Mouse (Mus musculus) heart, embryonic 11.5 days (tissue): Measurements from ENCODE around the gene Sdc4. TPM values are rescaled to one million over a fixed set of nuclear protein-coding genes. Genes with fewer than 3 reads are reported as not detected.

Experiments used
- ATAC-seq: fragments of 200-750 bp; cut with Nextera tagmentation; replicated peaks from 2 replicates; pipeline ENCODE4 v1.8.0; 2017; ENCODE audit warnings: moderate library complexity; ENCODE audit not compliant: insufficient number of reproducible peaks, low FRiP score, low TSS enrichment
- H3K27ac ChIP-seq: fragments of 300-500 bp; sonication (generic); 2 replicates; pipeline ENCODE4 v1.5.1; 2014; ENCODE audit warnings: mild to moderate bottlenecking, low read depth, low read length
- H3K27me3 ChIP-seq: fragments of 300-500 bp; sonication (generic); 2 replicates; pipeline ENCODE4 v1.6.1; 2014; ENCODE audit warnings: mild to moderate bottlenecking, low read length, mixed read lengths; ENCODE audit not compliant: control insufficient read depth, insufficient read depth
- H3K36me3 ChIP-seq: fragments of 300-500 bp; sonication (generic); 2 replicates; pipeline ENCODE4 v1.6.1; 2014; ENCODE audit warnings: mild to moderate bottlenecking, low read length, moderate library complexity, mixed read lengths; ENCODE audit not compliant: control insufficient read depth, insufficient read depth
- H3K4me1 ChIP-seq: fragments of 300-500 bp; sonication (generic); 2 replicates; pipeline ENCODE4 v1.6.1; 2014; ENCODE audit warnings: low read length; ENCODE audit not compliant: control insufficient read depth, insufficient read depth
- H3K4me2 ChIP-seq: fragments of 300-500 bp; sonication (generic); 2 replicates; pipeline ENCODE4 v1.6.1; 2014; ENCODE audit warnings: mild to moderate bottlenecking, moderate library complexity
- H3K4me3 ChIP-seq: fragments of 300-500 bp; sonication (generic); 2 replicates; pipeline ENCODE4 v1.5.1; 2014; ENCODE audit warnings: low read depth, low read length
- H3K9ac ChIP-seq: fragments of 300-500 bp; sonication (generic); 2 replicates; pipeline ENCODE4 v1.6.1; 2014; ENCODE audit warnings: mild to moderate bottlenecking, low read depth, low read length, moderate library complexity
- H3K9me3 ChIP-seq: fragments of 300-500 bp; sonication (generic); replicated peaks from 2 replicates; pipeline ENCODE4 v1.6.1; 2016; ENCODE audit warnings: low read length; ENCODE audit not compliant: control insufficient read depth
- WGBS: fragments of 180-500 bp; shearing (Covaris S2); extraction: QIAGEN DNeasy Blood & Tissue Kit; methylation state at CpG from one replicate; pipeline ENCODE4 v1.1.7; 2014; ENCODE audit not compliant: insufficient replicate concordance; 5-methylcytosine and 5-hydroxymethylcytosine counted together
- polyA plus RNA-seq: library from polyadenylated mRNA; unstranded; fragments of >200 nt; fragmentation: Nextera tagmentation; extraction: Ambion mirVana; gene quantifications from 2 replicates; pipeline ENCODE4 v1.2.1, GENCODE M21; 2014

The Sdc4 gene
- polyA plus RNA-seq, 1 experiment from 2014 or later, result 34.6 TPM

DNA sequence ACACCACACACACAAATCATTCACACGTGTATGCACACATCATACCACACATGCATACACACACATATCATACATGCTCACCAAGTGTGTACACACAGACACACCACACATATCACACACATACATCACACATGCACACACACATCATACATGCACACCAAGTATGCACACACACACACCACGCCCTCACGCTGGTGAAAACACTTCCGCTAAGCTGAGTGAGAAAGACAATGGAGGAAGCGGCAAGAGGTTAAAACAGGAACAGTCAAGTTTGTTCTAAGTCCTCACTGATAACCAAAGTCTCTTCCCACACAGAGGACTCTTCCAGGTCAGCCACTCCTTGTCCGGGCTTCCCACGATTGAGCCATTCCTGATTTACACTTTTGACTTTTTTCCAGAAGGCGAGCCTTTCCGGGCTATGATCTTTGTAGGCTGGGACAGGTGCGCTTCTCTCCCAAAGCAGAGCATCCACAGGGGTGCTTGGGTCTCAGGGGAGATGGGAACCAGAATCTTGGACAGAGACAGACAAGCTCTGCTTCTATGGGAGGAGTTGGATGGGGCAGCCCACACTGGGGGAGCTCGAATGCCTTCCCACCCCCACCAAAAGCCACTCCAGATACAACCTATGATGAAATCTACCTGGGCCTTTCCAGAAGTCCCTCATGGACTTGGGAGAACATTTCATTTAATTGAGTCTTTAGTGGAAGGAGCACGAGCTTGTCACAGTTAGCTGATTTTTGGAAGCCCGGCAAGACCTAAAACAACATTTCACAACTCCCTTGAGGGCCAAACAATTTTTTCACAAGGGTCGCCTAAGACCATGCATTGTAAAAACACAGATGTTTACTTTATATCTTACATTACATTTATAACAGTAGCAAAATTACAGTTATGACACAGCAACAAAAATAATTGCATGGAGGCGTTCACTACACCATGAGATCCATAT, 65.9 kb downstream of the Sdc4 start:
- Histone ChIP-seq H3K27ac (no peak overlapping the region), H3K4me1 (no peaks in the 10 kb centered on the region), H3K4me3 (no peak overlapping the region), H3K9ac (no peak overlapping the region), H3K27me3 (no peaks in the 10 kb centered on the region), H3K4me2 (no peak overlapping the region), H3K36me3 (no peaks in the 10 kb centered on the region), H3K9me3 (no peaks in the 10 kb centered on the region)
- WGBS, result 81% methylated on average over 15 of the region's 15 CpGs
- no peak for ATAC-seq

Other genes with a start within 250 kb of the Sdc4 start
- not detected in 2 replicates for gene Wfdc15a, start 243.8 kb downstream of the Sdc4 start, polyA plus RNA-seq
- not detected in 2 replicates for gene Wfdc15b, start 222.2 kb downstream of the Sdc4 start, polyA plus RNA-seq
- not detected in 2 replicates for gene Svs2, start 205.4 kb downstream of the Sdc4 start, polyA plus RNA-seq
- not detected in 2 replicates for gene Svs3b, start 187.2 kb downstream of the Sdc4 start, polyA plus RNA-seq
- gene Svs4, start 165.4 kb downstream of the Sdc4 start, polyA plus RNA-seq, result not detected in 2 replicates
- not detected in 2 replicates for gene Svs3a, start 154.6 kb downstream of the Sdc4 start, polyA plus RNA-seq
- gene Svs6, start 127.1 kb downstream of the Sdc4 start, polyA plus RNA-seq, result not detected in 2 replicates
- gene Svs5, start 111.1 kb downstream of the Sdc4 start, polyA plus RNA-seq, result not detected in 2 replicates
- gene Slpi, start 54.8 kb downstream of the Sdc4 start, polyA plus RNA-seq, result 0.39 and 0.97 TPM in 2 replicates
- 0.06 and 0.19 TPM in 2 replicates for gene Rbpjl, start 40.7 kb downstream of the Sdc4 start, polyA plus RNA-seq
- 0.34 and 0.77 TPM in 2 replicates for gene Matn4, start 38.7 kb downstream of the Sdc4 start, polyA plus RNA-seq
- gene Sys1, start 13.1 kb upstream of the Sdc4 start, polyA plus RNA-seq, result 37.0 and 42.3 TPM in 2 replicates
- gene Gm20458, start 17.1 kb upstream of the Sdc4 start, polyA plus RNA-seq, result 4.8 and 8.4 TPM in 2 replicates
- not detected in 2 replicates for gene Trp53tg5, start 29.8 kb upstream of the Sdc4 start, polyA plus RNA-seq
- 16.5 and 21.9 TPM in 2 replicates for gene Dbndd2, start 42.2 kb upstream of the Sdc4 start, polyA plus RNA-seq
- gene Pigt, start 53.6 kb upstream of the Sdc4 start, polyA plus RNA-seq, result 63.0 and 66.0 TPM in 2 replicates
- gene Wfdc2, start 118.5 kb upstream of the Sdc4 start, polyA plus RNA-seq, result 6.6 and 10.3 TPM in 2 replicates
- not detected in 2 replicates for gene Spint3, start 129.6 kb upstream of the Sdc4 start, polyA plus RNA-seq
- not detected in 2 replicates for gene Wfdc6a, start 141.6 kb upstream of the Sdc4 start, polyA plus RNA-seq
- not detected in 2 replicates for gene Eppin, start 149.7 kb upstream of the Sdc4 start, polyA plus RNA-seq
- not detected in 2 replicates for gene Wfdc6b, start 169.6 kb upstream of the Sdc4 start, polyA plus RNA-seq
- not detected in 2 replicates for gene Wfdc8, start 169.7 kb upstream of the Sdc4 start, polyA plus RNA-seq
- gene Wfdc16, start 194.9 kb upstream of the Sdc4 start, polyA plus RNA-seq, result not detected in 2 replicates
- gene Wfdc10, start 212.2 kb upstream of the Sdc4 start, polyA plus RNA-seq, result 0.53 TPM in 1 of 2 replicates, not detected in the other
- not detected in 2 replicates for gene Wfdc9, start 212.7 kb upstream of the Sdc4 start, polyA plus RNA-seq
- not detected in 2 replicates for gene Wfdc11, start 230.2 kb upstream of the Sdc4 start, polyA plus RNA-seq
- not detected in 2 replicates for gene Wfdc13, start 241.2 kb upstream of the Sdc4 start, polyA plus RNA-seq